Mouse (Mus musculus): Measurements from ENCODE around the gene Cacna1e. TPM values are rescaled to one million over a fixed set of nuclear protein-coding genes. Genes with fewer than 3 reads are reported as not detected.

The Cacna1e gene
- polyA plus RNA-seq, 1 experiment from 2014 or later = 17.8 TPM

DNA sequence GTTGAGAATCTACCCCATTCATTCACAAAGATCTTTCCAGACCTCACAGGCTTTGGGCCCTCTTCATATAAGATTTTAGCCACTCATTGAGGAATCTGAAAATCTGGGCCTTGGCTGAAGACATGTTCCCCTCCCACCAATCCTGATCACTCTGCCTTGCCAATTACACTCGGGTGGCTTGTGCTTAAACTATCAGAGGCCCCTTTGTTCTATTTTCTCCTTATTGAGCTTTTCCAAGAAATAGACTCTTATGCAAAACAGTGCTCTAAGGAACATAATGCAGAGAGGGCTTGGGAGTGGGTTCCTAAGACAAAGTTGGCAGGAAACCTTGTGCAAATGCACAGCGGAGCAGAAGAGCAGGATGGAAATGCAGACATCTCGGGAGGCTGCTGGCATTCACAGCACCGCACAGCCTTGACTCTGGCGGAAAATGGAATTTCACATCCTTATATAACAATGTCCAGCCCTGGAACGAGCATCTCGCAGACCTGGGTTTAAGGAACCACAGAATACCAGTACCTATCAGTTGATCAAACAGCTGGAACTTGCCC is 153.8 kb downstream of the Cacna1e start:
- DNase-seq (ENCODE audit: low spot score) (no peak), ATAC-seq (ENCODE audit: low FRiP score) (no peak)
- 65% methylated on average over 7 of the region's 7 CpGs for WGBS
- no peak overlapping the region for H3K4me3 ChIP-seq (replicated peaks; ENCODE audit: low read length)
- H3K4me2 ChIP-seq (replicated peaks) = no peak overlapping the region
- no peaks in the 10 kb centered on the region for H3K36me3 ChIP-seq (replicated peaks; ENCODE audit: control insufficient read depth, insufficient read depth)
- H3K27ac ChIP-seq = no peak overlapping the region
- H3K27me3 ChIP-seq (ENCODE audit: control insufficient read depth, insufficient read depth, low read length) = peaks cover 18% of the 10 kb centered on the region
- H3K9ac ChIP-seq = no peak overlapping the region
- H3K9me3 ChIP-seq (ENCODE audit: control insufficient read depth, low read length) = no peaks in the 10 kb centered on the region
- H3K4me1 ChIP-seq (replicated peaks; ENCODE audit: control insufficient read depth, insufficient read depth, low read length) = 0 out of 2 replicates have a peak, but pooled peaks cover 3% of the 10 kb centered on the region

DNA sequence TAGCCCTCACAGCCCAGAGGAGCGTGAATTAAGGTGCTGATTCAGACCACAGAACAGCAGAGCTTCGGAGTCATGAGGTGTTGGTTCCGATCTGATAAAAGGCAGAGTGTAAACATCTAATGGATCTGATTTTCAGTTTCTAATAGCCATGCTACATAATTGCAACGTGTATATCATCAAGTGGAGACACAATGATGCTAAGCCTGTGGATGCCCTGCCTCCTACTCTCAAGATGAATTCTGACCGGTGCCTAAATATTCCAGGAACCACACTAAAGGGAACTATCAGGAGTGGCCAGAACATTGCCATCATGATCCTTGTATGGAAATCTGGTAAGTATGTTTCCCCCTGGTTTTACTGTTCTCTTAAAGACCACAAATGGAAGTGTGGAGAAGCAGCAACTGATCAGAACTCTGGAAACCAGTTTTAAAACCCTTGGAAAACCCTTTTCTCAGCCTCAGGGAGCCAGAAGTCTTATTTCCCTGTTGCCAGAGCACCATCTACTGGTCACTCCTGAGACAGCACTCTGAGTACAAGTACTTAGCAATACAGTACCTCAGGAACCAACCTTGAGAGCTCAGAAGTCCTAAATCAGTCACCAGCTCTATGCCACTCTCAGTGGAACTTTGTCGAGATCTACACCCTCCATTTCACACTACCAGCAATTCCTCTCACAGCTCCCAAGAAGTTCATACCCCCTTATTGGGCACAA is 154.9 kb downstream of the Cacna1e start:
- H3K9ac ChIP-seq = no peak overlapping the region
- 63% methylated on average over 6 of the region's 6 CpGs for WGBS
- peak; percentile 18; the same call in 1 of the 2 replicates for ATAC-seq (ENCODE audit: low FRiP score)
- H3K27ac ChIP-seq = no peak overlapping the region
- peak; percentile 94 for DNase-seq (ENCODE audit: low spot score)
- H3K9me3 ChIP-seq (ENCODE audit: control insufficient read depth, low read length) = no peaks in the 10 kb centered on the region
- no peaks in the 10 kb centered on the region for H3K36me3 ChIP-seq (replicated peaks; ENCODE audit: control insufficient read depth, insufficient read depth)
- H3K4me3 ChIP-seq (replicated peaks; ENCODE audit: low read length) = no peak overlapping the region
- peaks cover 10% of the 10 kb centered on the region; the same call in 1 of the 2 replicates for H3K4me1 ChIP-seq (replicated peaks; ENCODE audit: control insufficient read depth, insufficient read depth, low read length)
- peaks cover 18% of the 10 kb centered on the region for H3K27me3 ChIP-seq (ENCODE audit: control insufficient read depth, insufficient read depth, low read length)
- no peak overlapping the region for H3K4me2 ChIP-seq (replicated peaks)

DNA sequence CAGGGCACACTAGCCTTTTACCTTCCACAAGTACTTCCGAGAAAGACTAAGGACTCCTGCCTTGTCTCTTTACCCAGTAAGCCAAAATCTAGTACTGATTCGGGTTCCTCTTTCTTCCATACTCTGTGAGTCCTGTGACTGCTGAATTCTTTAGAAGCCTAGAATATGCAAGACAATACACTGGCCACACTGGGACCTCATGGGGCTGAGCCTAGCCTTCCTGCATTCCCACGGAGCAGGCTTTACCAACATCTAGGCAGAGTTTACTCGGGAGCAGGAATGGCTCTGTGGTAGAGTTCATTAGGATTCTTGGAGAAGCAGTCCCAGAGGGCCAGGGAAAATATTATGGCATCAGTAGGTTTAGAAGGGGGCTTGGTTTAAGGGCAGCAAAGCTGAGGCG is 155.6 kb downstream of the Cacna1e start:
- Histone ChIP-seq H3K27ac (no peak overlapping the region), H3K36me3 (replicated peaks; ENCODE audit: control insufficient read depth, insufficient read depth) (no peaks in the 10 kb centered on the region), H3K4me2 (replicated peaks) (no peak overlapping the region), H3K9ac (no peak overlapping the region), H3K9me3 (ENCODE audit: control insufficient read depth, low read length) (no peaks in the 10 kb centered on the region), H3K27me3 (ENCODE audit: control insufficient read depth, insufficient read depth, low read length) (peaks cover 18% of the 10 kb centered on the region), H3K4me3 (replicated peaks; ENCODE audit: low read length) (no peak overlapping the region), H3K4me1 (replicated peaks; ENCODE audit: control insufficient read depth, insufficient read depth, low read length) (peaks cover 14% of the 10 kb centered on the region; the same call in 1 of the 2 replicates)
- no peak for DNase-seq (ENCODE audit: low spot score)
- ATAC-seq (ENCODE audit: low FRiP score) = no peak
- 37% methylated on average over 5 of the region's 5 CpGs for WGBS

DNA sequence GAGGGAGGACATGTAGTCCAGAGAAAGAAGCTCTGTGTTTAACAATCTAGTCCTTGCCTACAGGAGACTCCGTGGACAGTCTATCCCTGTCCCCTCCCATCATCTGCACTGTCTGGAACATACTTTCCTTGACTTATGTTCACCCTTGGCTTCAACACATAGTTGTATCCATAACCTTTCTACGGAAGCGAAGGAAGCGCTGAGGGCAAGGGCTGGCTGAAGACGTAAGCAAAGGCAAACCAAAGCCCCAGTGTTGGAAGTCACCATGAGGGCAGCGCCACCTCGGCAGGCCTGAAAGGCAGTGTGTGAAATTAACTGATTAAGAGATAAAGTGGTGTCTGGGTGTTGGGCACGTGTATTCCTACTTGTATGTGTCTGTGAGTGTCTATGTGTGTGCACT is 156.6 kb downstream of the Cacna1e start:
- no peak overlapping the region for H3K4me3 ChIP-seq (replicated peaks; ENCODE audit: low read length)

DNA sequence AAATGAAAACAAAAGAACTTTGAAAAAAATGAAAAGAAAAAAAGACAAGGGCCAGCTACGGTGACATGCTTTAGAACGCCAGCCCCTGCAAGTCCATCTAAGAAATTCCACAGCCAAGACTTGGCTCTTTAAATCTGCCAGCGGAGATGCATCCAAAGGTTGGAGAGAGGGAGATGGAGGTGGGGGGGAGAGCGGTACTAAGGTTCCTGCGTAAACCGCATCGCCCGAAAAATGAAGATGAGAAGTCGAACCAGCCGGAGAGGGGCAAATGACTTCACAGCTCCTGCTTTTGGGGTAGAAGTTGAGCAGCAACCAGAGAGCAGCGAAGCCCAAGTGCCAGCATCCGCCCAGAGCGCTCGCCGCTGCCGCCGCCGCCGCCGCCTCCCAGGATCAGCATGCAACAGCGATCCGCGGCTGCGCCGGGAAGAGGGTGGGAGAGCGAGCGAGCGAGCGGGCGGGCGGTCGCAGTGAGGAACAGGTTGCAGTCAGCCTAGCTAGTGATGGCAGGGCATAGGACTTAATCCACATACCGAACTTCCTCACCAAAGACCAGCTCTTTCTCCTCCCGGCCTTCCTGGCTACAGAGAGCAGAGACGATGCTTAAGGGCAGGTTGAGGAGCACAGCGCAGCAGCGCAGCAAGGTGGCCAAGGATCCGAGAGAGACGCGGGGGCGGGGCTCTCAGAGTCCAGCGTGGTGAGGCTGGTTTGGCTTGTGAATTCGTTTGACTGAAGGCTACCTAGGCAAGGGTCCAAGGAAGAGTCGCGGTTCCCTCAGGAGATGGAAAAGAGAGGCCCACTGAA is 157.7 kb downstream of the Cacna1e start:
- H3K36me3 ChIP-seq (replicated peaks; ENCODE audit: control insufficient read depth, insufficient read depth) = no peaks in the 10 kb centered on the region
- H3K4me3 ChIP-seq (replicated peaks; ENCODE audit: low read length) = peak overlapping the region; percentile 42
- peak overlapping the region; percentile 20; the same call in 1 of the 2 replicates for H3K27ac ChIP-seq
- no peaks in the 10 kb centered on the region for H3K9me3 ChIP-seq (ENCODE audit: control insufficient read depth, low read length)
- ATAC-seq (ENCODE audit: low FRiP score) (peak; percentile 64), DNase-seq (ENCODE audit: low spot score) (peak; percentile 72)
- WGBS = under 1% methylated on average over 45 of the region's 45 CpGs
- H3K9ac ChIP-seq = peak overlapping the region; percentile 57
- peak overlapping the region; percentile 86 for H3K4me2 ChIP-seq (replicated peaks)
- peaks cover 22% of the 10 kb centered on the region; the same call in 1 of the 2 replicates for H3K4me1 ChIP-seq (replicated peaks; ENCODE audit: control insufficient read depth, insufficient read depth, low read length)
- H3K27me3 ChIP-seq (ENCODE audit: control insufficient read depth, insufficient read depth, low read length) = peaks cover 18% of the 10 kb centered on the region

More for the DNA sequence above, 156.6 kb downstream of the Cacna1e start:
- Histone ChIP-seq H3K4me1 (replicated peaks; ENCODE audit: control insufficient read depth, insufficient read depth, low read length) (peaks cover 17% of the 10 kb centered on the region; the same call in 1 of the 2 replicates), H3K9me3 (ENCODE audit: control insufficient read depth, low read length) (no peaks in the 10 kb centered on the region), H3K4me2 (replicated peaks) (no peak overlapping the region), H3K27me3 (ENCODE audit: control insufficient read depth, insufficient read depth, low read length) (peaks cover 18% of the 10 kb centered on the region), H3K9ac (no peak overlapping the region), H3K36me3 (replicated peaks; ENCODE audit: control insufficient read depth, insufficient read depth) (no peaks in the 10 kb centered on the region), H3K27ac (no peak overlapping the region)
- DNase-seq (ENCODE audit: low spot score) (no peak), ATAC-seq (ENCODE audit: low FRiP score) (no peak)
- WGBS = 88% methylated on average over 8 of the region's 8 CpGs

DNA sequence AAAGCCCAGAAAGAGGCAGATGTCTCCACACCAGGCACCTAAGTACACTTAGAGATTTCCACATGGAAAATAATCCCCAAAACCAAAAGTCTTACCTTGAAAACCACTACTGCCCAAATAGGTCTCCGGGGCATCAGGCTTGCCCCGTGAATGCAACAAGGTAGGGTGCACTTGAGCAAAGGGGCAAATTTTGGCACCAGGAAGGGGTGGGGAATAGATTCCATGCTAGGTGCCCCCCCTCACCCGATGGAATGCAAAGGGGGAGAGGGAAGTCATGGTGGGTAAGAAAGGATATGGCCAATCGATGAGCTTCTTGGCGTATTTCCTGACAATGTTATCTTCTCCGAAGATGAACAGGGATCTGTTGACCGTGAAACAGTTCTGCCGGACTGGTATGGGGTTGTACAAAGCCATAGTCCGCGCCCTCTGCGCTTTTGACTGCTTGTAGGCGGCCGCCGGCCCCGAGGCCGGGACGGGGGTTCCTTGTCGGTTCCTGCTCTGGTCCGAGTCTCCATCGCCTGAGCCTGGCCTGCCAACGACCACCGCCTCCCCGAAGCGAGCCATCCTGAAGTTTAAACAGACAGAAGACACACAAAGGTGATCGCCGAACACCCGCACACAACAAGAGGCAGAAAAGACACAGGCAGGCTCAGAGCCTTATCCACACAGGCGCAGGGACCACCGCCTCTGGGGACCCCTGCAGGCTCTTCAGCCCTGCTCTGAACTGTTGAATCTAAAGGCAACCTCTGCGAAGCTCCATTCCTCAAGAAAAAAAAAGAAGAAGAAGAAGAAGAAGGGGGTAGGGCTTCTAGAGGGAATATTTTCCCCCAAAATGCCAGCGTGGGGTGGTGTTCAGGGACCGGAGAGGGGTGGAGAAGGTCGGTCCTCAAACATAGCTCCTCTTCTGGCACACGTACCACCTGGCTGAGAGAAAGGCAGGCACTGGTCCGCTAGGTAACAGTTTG is 158.7 kb downstream of the Cacna1e start:
- Histone ChIP-seq H3K27ac (peak overlapping the region; percentile 20; the same call in 1 of the 2 replicates), H3K4me2 (replicated peaks) (peak overlapping the region; percentile 86), H3K9ac (peak overlapping the region; percentile 57), H3K4me1 (replicated peaks; ENCODE audit: control insufficient read depth, insufficient read depth, low read length) (peaks cover 22% of the 10 kb centered on the region; the same call in 1 of the 2 replicates), H3K4me3 (replicated peaks; ENCODE audit: low read length) (peak overlapping the region; percentile 42), H3K9me3 (ENCODE audit: control insufficient read depth, low read length) (no peaks in the 10 kb centered on the region), H3K36me3 (replicated peaks; ENCODE audit: control insufficient read depth, insufficient read depth) (no peaks in the 10 kb centered on the region), H3K27me3 (ENCODE audit: control insufficient read depth, insufficient read depth, low read length) (peaks cover 18% of the 10 kb centered on the region)
- 23% methylated on average over 35 of the region's 35 CpGs for WGBS
- no peak for ATAC-seq (ENCODE audit: low FRiP score)
- DNase-seq (ENCODE audit: low spot score) = no peak

DNA sequence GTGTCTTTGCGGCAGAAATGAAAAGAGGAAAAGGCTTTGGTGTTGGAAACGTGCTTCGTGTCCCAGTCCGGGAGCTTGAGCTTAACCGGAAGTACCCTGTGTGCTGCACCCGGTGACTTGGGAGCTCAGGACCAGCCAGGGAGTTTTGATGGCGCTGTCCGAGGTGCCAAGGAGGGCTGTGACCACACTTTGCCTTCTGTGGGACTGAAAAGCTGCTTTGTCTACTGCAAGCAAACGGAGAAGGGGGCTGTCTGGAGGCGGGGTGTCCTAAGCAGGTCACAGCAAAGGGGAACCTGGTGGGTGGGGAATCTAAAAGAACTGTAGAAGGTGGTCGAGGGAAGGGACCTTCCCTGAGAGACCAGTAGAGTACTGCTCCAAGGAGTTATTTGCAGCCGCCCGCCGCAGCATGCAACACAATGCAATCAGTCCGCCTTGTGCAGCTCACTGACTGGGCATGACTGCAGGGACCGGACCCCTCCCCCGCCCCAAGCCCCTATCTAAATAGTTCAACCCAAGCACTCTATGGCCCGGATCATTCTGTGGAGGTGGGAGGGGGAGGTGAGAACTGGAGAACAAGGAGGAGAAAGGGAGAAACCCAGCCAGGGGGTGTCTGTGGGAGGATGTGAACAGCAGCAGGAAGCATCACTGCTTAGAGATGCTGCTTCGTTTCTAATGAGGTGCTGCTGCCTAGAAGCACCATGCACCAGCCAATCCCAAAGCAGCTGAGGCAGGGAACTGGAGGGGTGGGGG is 160.6 kb downstream of the Cacna1e start:
- peak overlapping the region; percentile 86 for H3K4me2 ChIP-seq (replicated peaks)
- DNase-seq (ENCODE audit: low spot score) (peak; percentile 52), ATAC-seq (ENCODE audit: low FRiP score) (peak; percentile 61)
- peak overlapping the region; percentile 71 for H3K9ac ChIP-seq
- WGBS = 2% methylated on average over 19 of the region's 19 CpGs
- no peaks in the 10 kb centered on the region for H3K9me3 ChIP-seq (ENCODE audit: control insufficient read depth, low read length)
- peaks cover 17% of the 10 kb centered on the region for H3K27me3 ChIP-seq (ENCODE audit: control insufficient read depth, insufficient read depth, low read length)
- H3K36me3 ChIP-seq (replicated peaks; ENCODE audit: control insufficient read depth, insufficient read depth) = no peaks in the 10 kb centered on the region
- peaks cover 22% of the 10 kb centered on the region; the same call in 1 of the 2 replicates for H3K4me1 ChIP-seq (replicated peaks; ENCODE audit: control insufficient read depth, insufficient read depth, low read length)
- peak overlapping the region; percentile 70 for H3K27ac ChIP-seq
- peak overlapping the region; percentile 42 for H3K4me3 ChIP-seq (replicated peaks; ENCODE audit: low read length)

DNA sequence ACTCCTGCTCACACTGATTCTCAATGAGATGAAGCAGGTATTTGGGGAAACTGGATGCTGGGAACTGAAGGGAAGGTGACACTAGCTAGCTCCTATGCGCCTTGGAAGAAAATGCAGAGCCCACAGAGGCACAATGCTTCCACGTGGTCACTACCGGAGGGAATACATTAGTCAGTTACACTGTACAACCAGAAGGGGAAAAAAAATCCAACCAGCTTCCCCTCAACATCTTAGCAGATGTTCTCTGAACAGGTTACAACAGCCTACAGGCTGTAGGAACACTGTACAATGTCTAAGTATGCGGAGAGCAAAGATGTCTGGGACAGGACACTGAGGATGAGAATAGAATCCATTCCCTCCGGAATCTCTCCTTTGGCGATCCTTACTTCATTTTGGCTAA is 161.2 kb downstream of the Cacna1e start:
- Histone ChIP-seq H3K4me2 (replicated peaks) (peak overlapping the region; percentile 86), H3K36me3 (replicated peaks; ENCODE audit: control insufficient read depth, insufficient read depth) (no peaks in the 10 kb centered on the region), H3K4me3 (replicated peaks; ENCODE audit: low read length) (peak overlapping the region; percentile 42), H3K9ac (peak overlapping the region; percentile 71), H3K27ac (peak overlapping the region; percentile 70), H3K4me1 (replicated peaks; ENCODE audit: control insufficient read depth, insufficient read depth, low read length) (peaks cover 22% of the 10 kb centered on the region; the same call in 1 of the 2 replicates), H3K9me3 (ENCODE audit: control insufficient read depth, low read length) (no peaks in the 10 kb centered on the region), H3K27me3 (ENCODE audit: control insufficient read depth, insufficient read depth, low read length) (peaks cover 10% of the 10 kb centered on the region)
- no peak for ATAC-seq (ENCODE audit: low FRiP score)
- DNase-seq (ENCODE audit: low spot score) = peak; percentile 58
- 23% methylated on average over 6 of the region's 6 CpGs for WGBS

Data from hindbrain, embryonic 14.5 days (tissue).